Mouse (Mus musculus) gastrocnemius, postnatal 25 days (tissue): ENCODE measurements around the gene BC017158. TPM values are rescaled to one million over a fixed set of nuclear protein-coding genes. Genes with fewer than 3 reads are reported as not detected.

Source experiments
- DNase-seq: peaks from one replicate; pipeline ENCODE4 v3.0.0; 2022
- total RNA-seq, 2 experiments: library from RNA; stranded (reverse); gene quantifications; 1 replicate in 1 of 2; 2 replicates in 1 of 2; pipeline ENCODE4 v1.2.3; 2021

BC017158 gene
- total RNA-seq, 2 experiments from 2014 or later: 3.4 to 3.7 TPM

DNA sequence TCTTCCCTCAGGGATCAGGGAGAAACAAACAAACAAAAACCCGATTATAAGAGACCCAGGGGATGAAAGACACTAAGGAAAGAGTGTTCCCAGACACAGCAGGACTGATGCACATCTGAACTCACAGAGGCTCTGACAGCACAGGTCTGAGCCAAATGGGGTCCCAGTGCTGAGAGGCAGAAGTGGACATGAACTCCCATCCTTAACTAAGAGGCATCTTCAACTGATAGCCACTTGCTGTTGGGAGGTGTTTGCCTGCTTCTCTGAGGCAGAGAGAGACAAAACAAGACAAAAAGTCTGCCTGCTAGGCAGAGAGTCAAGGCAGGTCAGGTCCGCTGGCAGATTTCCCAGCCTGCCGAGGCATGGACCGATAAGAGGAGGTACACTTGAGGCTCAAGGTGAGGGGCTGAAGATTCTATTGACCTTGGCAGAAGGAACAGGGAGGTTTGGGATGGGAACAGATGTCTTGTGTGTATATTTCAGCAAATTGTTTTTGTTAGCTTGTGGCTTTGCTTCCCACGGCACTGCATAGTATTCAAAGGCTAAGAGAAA, 41.1 kb downstream of the BC017158 start:
- no peak for DNase-seq

DNA sequence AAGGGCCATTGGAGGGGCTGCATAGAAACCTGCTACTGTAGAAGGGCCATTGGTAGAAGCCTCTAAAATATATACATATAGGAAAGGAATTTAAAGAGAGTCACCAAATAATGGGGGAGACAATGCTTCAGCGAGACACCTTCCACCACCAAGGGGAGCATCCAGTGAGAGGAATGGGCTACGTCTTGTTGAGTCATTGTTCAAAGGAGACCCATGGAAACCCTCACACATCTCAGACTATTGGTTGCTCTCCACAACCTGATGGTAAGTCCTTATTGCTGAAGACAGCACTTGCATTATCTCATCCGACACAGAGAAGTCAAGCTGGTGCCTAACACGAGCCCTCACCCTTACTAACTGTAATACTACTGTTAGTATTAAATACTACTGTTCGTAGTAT, 42.2 kb downstream of the BC017158 start:
- no peak for DNase-seq

DNA sequence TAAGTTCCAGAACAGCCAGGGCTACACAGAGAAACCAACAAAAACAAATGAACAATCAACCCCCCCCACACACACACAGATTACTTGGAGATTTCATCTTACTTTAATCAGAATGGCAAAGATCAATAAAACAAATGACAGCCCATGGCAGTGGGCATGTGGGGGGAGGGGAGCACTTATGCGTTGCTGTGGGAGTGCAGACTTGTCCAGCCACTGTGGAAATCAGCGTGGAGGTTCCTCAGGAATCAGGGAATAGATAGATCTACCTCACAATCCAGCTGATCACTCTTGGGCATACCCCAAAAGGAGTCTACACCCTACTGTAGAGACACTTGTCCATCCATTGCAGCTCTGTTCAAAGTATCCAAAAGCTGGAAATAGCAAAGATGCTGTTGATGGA, 43.0 kb downstream of the BC017158 start:
- DNase-seq: no peak

DNA sequence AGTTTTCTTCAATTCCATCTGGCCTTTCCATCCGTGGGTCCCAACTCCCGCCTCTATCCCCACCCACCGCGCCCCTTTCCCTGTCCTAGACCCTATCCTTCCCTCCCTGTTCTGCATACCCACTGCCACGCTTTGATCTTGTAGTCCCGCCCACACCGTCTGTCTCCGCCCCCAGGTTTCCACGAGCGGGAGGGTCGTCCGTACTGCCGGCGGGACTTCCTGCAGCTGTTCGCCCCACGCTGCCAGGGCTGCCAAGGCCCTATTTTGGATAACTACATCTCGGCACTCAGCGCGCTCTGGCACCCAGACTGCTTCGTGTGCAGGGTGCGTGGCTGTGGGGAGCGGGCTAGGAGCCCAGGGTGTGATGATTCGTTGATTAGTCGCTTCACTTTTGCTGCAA, 45.4 kb downstream of the BC017158 start:
- DNase-seq: peak; percentile 33

DNA sequence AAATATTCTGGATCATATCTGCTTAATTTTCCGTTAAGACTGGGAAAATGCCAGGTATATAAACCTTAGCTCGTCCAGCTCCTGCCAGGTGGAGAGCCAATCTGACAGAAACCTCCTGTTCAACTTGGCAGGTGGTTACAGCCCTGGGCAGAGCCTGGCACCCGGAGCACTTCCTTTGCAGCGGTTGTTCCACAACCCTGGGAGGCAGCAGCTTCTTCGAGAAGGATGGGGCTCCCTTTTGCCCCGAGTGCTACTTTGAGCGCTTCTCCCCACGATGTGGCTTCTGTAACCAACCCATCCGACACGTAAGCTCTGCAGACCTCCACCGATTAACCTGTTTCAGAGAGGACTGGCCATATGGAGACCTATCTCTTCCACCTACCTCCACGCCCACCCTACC, 46.0 kb downstream of the BC017158 start:
- no peak for DNase-seq

DNA sequence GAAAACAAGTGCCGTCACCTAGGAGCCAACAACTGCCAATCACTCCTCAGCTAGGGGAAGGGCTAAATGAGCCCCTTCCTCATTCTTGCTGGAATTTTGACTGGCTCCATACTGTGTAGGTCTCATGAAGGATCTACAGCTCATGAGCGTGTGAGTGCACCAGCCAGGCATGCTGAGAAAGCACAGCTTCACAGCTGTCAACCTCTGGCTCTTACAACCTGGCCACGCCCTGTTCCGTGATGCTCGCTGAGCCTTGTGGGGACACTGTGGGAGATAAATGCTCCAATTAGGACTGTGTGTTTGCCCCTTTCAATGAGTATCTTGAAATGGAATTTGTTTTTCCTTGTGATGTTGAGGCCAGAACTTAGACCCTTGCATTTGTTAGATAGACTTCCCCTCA, 48.0 kb downstream of the BC017158 start:
- DNase-seq: no peak

DNA sequence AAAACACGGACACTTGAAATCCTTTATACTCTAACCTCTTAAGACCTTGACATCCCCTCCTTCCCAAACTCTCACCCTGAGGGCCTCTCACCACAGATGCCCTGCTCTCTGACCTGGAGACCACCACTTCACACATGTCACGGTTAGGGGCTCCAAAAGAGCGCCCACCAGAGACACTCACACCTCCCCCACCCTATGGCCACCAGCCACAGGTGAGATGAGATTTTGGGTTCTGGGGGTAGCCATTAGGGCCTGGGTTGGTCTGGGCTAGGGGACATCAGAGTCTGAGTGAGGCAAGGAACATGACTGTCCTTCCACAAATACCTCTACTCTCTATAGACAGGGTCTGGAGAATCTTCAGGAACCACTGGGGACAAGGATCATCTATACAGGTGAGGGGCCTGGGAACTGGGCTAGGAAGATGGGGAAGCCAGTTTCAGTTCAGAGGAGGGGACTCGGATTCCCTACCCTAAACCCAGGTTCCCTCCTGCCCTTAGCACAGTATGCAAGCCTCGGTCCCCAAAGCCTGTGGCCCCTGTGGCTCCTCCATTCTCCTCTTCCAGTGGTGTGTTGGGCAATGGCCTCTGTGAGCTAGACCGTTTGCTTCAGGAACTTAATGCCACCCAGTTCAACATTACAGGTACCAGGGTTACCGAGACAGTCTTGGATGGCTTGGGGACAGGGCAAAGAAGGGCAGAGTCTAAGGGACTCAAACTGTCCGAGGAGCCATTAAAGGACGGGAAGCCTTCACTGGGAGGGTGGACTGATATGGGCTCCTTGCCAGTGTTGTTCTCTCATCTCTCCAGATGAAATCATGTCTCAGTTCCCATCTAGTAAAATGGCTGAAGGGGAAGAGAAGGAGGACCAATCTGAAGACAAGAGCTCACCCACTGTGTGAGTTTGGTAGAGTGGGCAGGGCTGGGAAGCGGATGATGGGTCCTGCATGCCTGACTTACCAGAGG, 49.6 kb downstream of the BC017158 start:
- DNase-seq: no peak

DNA sequence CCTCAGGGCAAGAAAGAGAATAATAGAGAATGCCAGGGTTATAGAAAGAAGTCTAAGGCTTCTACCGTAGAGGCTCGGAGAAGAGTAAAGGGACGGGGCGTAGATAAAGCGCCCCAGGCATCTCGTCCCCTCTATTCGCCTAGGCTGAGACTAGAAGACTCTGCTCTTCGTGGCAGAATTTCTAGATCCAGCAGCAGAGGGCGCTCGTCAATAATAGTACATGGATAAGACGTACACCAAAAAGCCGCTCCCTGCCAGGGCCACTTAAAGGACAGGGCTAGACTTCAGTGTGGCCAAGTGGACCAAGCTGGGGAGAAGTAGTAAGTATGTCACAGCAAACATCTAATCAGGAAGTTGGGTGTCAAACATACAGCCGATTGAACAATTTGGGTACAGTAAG, 50.5 kb downstream of the BC017158 start:
- peak; percentile 64 for DNase-seq

DNA sequence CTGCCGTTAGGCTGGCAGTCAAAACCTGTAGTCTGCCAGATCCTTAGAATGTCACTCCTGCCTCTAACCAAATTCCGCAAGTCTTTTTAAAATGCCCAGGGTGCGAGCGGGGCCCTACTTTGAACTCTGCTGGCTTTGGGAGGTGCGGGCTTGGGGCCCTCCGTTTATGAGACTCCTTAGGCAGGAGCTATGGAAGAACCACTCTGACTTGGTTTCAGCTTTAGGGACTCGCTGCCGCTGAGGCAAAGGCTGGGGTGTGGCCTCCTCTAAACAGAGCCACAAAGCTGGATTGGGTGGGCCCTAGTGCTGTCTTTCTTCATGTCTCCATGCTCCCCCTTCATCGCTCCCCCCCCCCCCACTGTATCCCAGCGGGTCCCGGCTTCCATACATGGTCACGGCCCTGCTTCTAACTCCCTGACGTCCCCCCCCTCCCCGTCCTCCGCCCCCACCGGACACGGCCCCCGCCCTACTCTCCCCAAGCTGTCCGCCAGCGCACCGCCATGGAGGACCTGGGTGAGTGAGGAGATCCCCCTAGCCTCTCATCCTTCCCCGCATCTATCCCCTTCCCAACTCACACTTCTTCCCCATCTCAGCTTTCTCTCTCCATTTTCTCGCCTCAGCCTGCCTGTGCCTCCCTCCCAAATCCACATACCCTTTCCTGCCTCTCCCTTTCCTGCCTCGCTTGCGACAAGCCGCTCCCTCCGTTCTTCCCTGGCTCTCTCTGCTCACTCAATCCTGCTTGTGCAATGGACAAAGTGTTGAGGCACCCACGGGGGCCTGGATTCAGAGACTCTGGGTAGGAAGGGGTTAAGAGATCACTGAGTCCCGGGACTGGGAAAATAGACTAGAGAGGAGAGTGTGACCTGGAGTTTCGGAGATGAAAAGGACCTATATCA, 51.2 kb downstream of the BC017158 start, which contains the start of gene Tgfb1i1:
Gene Tgfb1i1, plus strand, starts transcription at position 317 of the 896 bp plus-strand sequence.
- DNase-seq: peak; percentile 75

DNA sequence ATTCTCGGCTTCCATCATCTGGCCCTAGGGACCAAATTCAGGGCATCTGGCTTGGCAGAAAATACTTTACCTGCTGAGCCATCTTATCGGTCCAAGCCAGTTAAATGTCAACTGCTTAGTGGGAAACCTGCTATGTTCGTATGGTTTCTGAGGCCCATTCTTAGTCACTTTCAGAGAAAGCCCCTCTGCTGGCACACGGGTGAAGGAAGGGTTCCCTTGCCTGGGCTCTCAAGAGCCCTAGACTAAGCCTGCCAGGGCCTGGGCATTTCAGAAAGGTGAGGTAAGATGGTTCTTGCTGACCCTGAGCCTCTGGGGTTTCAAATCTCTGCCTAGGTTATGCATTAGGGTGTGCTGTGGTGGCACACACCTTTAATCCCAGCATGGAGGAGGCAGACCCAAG, 52.4 kb downstream of the BC017158 start:
- no peak for DNase-seq

DNA sequence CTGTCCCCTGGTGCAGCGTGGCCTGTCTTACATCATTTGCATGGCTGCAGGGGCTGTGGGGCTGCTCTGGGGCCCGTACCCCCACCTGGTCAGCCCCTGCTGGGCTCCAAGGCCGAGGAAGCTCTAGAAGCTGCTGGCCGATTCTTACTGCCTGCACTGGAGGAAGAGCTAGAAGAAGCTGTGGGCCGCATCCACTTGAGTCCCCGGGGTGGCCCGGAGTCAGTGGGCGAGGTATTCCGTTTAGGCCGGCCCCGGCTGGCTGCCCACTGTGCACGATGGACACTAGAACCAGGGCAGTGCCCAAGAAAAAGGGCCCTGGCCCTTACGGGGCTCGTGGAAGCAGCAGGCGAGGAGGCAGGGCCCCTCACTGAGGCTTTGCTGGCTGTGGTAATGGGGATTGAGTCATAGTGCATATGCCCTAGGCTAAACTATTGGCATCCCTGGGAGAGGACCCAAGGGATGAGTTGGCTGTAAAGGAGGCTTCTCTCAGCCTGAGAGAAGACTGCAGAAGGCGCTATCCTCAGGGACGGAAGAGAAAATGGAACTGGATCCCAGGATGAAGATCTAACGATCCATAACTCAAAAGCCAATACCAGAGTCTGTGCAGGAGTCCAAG, 53.5 kb downstream of the BC017158 start:
- DNase-seq: no peak

DNA sequence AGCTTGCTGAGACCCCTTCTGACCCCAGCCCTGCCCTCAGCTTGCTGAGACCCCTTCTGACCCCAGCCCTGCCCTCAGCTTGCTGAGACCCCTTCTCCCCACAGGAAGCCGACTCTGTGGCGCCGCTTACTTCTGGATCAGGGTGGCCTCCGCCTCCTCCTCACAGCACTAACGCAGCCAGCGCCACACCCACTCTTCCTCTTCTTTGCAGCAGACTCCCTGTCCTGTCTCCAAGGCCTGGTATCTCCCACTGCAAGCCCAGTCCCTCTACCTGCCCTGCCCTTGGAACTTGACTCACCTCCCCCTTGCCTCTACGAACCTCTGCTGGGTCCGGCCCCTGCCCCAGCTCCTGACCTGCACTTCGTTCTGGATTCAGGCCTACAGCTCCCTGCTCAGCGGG, 54.0 kb downstream of the BC017158 start:
- no peak for DNase-seq

DNA sequence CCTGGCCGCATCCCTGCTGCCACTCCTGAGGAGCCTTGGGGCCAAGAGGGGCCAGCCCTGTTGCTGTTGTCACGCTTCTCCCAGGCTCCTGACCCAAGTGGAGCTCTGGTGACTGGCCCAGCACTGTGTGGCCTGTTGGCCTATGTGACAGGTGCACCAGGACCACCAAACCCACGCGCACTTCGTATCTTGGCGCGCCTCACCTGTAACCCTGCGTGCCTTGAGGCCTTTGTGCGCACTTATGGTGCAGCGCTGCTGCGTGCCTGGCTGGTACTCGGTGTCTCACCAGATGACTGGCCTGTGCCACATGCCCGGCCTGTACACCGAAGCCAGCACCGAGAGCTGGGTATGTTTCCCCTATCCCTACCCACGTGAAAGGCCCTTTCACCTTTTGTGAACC, 55.6 kb downstream of the BC017158 start:
- no peak for DNase-seq

DNA sequence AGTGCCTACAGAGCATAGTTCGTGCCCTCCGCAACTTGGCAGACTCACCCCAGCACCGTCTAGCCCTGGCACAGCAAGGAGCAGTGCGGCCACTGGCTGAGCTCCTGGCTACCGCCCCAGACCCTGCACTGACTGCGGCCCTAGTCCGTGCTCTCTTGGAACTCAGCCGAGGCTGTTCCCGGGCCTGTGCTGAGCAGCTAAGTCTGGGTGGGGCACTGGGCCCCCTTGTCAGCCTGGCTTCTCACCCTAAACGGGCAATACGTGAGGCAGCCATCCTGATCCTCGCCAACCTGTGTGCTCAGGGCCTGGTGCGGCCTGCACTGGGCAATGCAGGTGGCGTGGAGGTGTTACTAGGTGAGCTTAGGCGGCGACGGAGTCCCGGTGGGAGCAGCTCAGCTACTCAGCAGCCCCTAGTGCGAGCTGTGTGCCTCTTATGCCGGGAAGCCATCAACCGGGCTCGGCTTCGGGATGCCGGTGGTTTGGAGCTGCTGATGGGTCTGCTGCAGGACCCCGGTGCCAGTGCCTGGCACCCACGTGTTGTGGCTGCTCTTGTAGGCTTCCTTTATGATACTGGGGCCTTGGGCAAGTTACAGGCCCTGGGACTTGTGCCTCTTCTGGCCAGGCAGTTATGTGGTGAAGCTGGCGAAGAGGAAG, 57.7 kb downstream of the BC017158 start:
- no peak for DNase-seq

DNA sequence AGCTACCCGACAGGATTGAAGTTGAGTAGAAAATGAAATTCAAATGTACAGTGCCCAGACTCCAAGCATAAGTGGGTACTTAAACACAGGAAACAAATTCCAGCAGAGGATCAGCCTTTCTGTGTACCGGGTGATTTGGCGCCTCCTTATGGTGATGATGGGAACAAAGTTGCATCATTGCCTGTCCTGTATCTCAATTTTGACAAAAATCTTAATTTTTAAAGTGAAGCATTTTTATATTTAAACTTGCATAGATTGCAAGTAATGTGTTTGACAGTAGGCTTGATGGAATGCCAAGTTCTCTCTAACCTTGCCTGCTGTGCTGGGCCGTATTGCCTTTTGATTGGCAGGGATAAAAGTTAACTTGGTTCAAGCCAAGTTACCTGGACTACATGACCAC, 59.0 kb downstream of the BC017158 start:
- no peak for DNase-seq

DNA sequence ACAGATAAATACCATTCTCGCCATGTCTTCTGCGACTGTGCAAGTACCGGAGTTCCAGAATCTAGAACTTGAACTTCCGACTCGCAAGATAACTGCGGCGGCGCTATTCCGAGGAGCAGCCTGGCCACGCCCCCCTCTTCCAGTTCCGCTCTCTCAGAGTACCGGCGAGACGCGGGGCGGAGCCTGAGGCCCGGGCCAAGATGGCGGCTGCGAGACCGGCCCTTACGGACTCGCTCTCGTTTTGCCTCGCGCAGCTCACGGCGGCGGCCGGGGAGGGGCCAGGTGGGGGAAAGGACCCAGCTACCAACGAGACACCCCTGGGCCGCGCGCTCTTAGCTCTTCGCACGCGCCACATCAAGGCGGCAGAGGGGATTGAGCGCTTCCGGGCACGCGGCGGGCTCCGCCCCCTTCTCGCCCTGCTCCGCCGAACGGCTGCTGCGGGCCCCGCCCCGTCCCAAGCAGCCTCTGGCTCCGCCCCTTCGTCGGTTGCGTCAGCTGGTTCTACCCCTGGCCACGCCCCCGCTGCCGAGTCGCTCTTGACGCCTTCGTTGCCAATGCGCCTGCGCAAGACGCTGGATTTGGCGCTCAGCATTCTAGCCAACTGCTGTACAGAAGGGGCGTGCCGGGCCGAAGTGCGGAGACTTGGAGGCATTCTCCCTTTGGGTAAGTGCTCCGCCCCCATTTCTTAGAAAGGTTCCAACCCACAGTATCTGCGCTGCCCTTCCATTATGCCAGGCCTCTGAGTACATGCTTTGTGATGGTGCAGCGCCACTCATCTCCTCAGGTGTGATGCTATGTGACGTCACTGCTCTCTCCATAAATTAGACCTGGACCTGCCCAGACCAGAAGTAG, 59.8 kb downstream of the BC017158 start, which contains the start of gene 9130023H24Rik:
Gene 9130023H24Rik, minus strand, starts transcription at position 105 of the 852 bp plus-strand sequence.
- peak; percentile 99 for DNase-seq

DNA sequence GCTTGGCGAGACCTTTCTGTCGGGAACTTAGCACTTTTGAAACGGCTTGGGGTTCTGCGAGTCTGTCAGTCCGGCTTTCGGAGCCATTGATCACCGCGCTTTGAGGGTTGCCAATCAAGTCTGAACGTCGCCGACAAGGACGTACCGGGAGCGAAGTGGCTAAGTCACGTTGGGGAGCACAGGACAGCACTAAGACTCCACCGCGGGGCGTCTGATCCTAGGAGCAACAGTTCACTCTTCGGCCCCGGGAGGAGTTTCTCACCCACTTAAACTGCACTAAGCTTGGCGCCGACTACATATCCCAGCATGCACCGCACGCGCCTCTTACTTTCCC, 60.4 kb downstream of the BC017158 start:
- DNase-seq: no peak

DNA sequence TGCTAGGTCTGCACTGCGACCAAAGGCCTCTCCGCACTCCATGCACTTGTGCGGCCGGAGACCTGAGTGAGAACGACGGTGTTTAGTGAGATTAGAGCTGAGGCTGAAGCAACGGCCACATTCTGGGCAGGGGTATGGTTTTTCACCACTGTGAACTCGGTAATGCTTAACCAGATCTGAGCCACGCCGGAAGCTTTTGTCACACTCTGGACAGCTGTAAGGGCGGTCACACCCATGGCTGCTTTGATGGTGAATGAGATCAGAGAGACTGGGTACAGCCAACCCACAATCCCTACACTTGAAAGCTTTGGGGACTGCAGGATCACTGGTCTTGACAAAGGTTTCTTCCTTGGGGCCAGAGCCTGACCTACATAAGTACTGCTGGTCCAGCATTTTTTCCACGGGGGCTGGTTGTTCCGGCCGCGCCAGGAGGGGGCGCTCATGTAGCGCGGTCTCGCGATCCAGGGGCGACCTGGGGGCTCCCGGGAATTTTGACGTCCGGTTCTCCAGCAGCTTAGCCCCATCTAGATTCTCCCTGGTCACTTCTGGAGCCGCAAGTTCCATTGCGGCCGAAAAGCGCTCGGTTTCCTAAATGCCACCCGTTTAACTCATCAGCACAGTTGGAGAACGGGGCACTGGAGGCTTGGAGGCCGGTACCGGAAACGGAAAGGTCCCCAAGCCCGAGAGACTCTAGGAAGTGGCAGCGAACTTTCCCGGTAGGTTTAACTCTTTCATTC, 60.9 kb downstream of the BC017158 start, which contains the start of gene Armc5:
Gene Armc5, plus strand, starts transcription at position 487 of the 737 bp plus-strand sequence.
- DNase-seq: peak; percentile 81

DNA sequence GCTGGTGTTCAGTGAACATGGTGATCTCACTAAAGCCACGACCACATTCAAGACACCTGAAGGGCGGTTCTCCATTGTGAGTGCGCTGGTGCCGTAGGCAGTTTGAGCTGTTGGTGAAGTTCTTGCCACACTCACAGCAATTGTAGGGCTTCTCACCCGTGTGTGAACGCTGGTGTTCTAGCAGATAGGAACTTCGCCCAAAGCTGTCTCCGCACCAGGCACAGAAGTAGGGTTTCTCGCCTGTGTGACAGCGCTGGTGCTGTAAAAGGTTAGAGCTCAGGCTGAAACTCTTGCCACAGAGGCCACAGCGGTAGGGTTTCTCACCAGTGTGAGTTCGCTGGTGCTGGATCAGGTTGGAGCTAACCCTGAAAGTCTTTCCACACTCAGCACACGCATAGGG, 61.5 kb downstream of the BC017158 start:
- no peak for DNase-seq

DNA sequence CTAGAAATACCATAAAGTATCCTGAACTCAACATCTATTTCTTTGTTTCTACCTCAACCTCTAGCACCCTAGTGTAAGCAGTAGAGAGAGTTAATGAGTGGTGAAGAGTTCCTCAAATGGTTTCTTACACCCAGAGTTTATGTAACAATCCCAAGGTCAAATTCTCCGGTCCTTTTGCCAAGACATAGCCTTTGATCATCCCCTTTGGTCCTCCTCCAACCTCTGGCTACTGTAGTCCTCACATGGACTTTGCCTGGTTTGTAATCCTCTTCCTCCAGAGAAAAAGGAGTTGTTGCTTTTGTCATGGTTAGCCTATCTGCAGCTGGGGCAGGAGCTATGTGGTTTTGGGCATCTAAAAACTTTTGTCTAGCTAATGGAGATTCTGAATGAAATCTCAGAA, 62.5 kb downstream of the BC017158 start:
- DNase-seq: no peak
